Mouse (Mus musculus): ENCODE data around the gene Id1. TPM values are rescaled to one million over a fixed set of nuclear protein-coding genes. Genes with fewer than 3 reads are reported as not detected.

The Id1 gene
- total RNA-seq (2012; rRNA removed): 0.38 and 0.93 TPM in 2 replicates
- not detected in 2 replicates for total RNA-seq (2014; rRNA removed)
- polyA plus RNA-seq (2012; ENCODE audit: insufficient read length, low read depth): not detected in 2 replicates

DNA sequence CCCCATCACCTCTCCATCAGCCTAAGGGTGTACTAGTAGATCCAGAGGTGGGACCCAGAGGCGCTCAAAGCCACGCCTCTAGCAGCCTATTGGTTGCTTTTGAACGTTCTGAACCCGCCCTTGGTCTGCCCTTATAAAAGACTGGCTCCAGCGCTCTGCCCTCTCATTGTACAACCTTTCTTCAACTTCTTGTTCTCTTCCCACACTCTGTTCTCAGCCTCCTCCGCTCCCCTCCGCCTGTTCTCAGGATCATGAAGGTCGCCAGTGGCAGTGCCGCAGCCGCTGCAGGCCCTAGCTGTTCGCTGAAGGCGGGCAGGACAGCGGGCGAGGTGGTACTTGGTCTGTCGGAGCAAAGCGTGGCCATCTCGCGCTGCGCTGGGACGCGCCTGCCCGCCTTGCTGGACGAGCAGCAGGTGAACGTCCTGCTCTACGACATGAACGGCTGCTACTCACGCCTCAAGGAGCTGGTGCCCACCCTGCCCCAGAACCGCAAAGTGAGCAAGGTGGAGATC, at the start of gene Id1:
Gene Id1 (plus strand): TSS at position 162 of the 512 bp plus-strand sequence.
- in situ Hi-C loops (cut with MboI; ENCODE audit: low pct_ligation_motif_present, low pct_unique_long_range_greater_than_20kb, low sequenced_read_pairs): loop anchor here (5.0 kb wide), 1 partner anchor 34 kb away; no protein-coding TSS in a partner anchor
- no peak for DNase-seq (ENCODE audit: extremely low read depth)

DNA sequence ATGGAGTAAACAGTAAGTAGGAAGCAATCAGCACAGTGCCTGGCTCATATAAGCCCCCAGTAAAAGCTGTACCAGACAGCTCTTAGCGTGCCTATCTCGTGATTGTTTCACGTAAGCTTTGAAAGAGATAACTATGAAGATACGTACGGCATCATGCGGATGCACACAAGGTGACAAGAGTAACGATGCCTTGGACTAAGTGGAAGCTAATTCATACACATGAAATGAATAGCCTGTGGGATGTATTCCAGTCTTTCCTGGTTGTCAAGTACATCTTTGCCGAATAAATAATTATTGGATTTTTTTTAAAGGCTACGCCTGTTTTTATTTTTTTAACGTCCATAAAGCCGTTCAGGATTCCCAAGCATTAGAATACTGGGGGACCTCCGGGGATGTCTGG, 49.7 kb upstream of the Id1 start:
- no peak for DNase-seq (ENCODE audit: extremely low read depth)
- Histone ChIP-seq H3K79me2 (replicated peaks; ENCODE audit: control insufficient read depth, extremely low read depth, insufficient read depth, poor library complexity, severe bottlenecking) (no peaks in the 10 kb centered on the region), H3K9ac (ENCODE audit: insufficient read depth, low read depth) (no peak overlapping the region), H3K4me2 (ENCODE audit: insufficient read depth, low read depth, poor library complexity, severe bottlenecking) (no peak overlapping the region), H3K4me1 (ENCODE audit: control insufficient read depth in 1 of 2, insufficient read depth in 2 of 2) (no peaks in the 10 kb centered on the region), H3K27me3 (replicated peaks) (no peaks in the 10 kb centered on the region), H3K4me3 (replicated peaks in 1 of 3; ENCODE audit: low read depth in 2 of 3, low read length in 2 of 3, poor library complexity in 1 of 3) (no peak overlapping the region), H3K36me3 (replicated peaks in 1 of 2; ENCODE audit: control insufficient read depth in 1 of 2, insufficient read depth in 1 of 2, low read length in 1 of 2) (peaks cover 92 to 100% of the 10 kb centered on the region in 2 experiments), H3K9me3 (replicated peaks; ENCODE audit: low read length) (no peaks in the 10 kb centered on the region), H3K27ac (ENCODE audit: insufficient read depth, low read depth) (no peak overlapping the region)
- dilution Hi-C loops (cut with MboI; ENCODE audit: extremely low pct_ligation_motif_present, extremely low pct_unique_long_range_greater_than_20kb, low sequenced_read_pairs): no loop called here
- in situ Hi-C loops (cut with MboI; ENCODE audit: low pct_ligation_motif_present, low pct_unique_long_range_greater_than_20kb, low sequenced_read_pairs): no loop called here
- TF ChIP-seq GABPA (IDR thresholded peaks at IDR 0.05; ENCODE audit: insufficient replicate concordance, low read depth, low read length) (no peak), USF1 (IDR thresholded peaks at IDR 0.05; ENCODE audit: low read depth, low read length) (no peak), MAX (IDR thresholded peaks at IDR 0.05; ENCODE audit: low read length) (no peak), SIN3A (IDR thresholded peaks at IDR 0.05; ENCODE audit: low read length) (no peak), BHLHE40 (IDR thresholded peaks at IDR 0.05; ENCODE audit: low read depth, low read length) (no peak), NELFE (IDR thresholded peaks at IDR 0.05; ENCODE audit: low read depth, low read length) (no peak), MAZ (IDR thresholded peaks at IDR 0.05; ENCODE audit: low read depth, low read length) (no peak), ETS1 (conservative IDR thresholded peaks at IDR 0.05; ENCODE audit: low read depth, low read length) (no peak), JUND (conservative IDR thresholded peaks at IDR 0.05; ENCODE audit: low read depth, low read length) (no peak), CHD1 (IDR thresholded peaks at IDR 0.05; ENCODE audit: low read depth, low read length) (no peak), ZNF384 (IDR thresholded peaks at IDR 0.05; ENCODE audit: low read depth, low read length) (no peak), EP300 (IDR thresholded peaks at IDR 0.05; ENCODE audit: low read length) (no peak), TBP (conservative IDR thresholded peaks at IDR 0.05; ENCODE audit: low read depth, low read length) (no peak), USF2 (conservative IDR thresholded peaks at IDR 0.05; ENCODE audit: low read depth, low read length) (no peak)

More for the DNA sequence above, at the start of gene Id1:
- Histone ChIP-seq H3K9me3 (replicated peaks; ENCODE audit: low read length) (peaks cover 6% of the 10 kb centered on the region), H3K9ac (ENCODE audit: insufficient read depth, low read depth) (no peak within 1 kb of the TSS), H3K4me2 (ENCODE audit: insufficient read depth, low read depth, poor library complexity, severe bottlenecking) (peak within 1 kb of the TSS; percentile 79), H3K4me1 (ENCODE audit: control insufficient read depth in 1 of 2, insufficient read depth in 2 of 2) (peaks cover 0 to 10% of the 10 kb centered on the region in 2 experiments; a peak in 2 of 4 replicates), H3K27ac (ENCODE audit: insufficient read depth, low read depth) (no peak within 1 kb of the TSS), H3K36me3 (replicated peaks in 1 of 2; ENCODE audit: control insufficient read depth in 1 of 2, insufficient read depth in 1 of 2, low read length in 1 of 2) (no peaks in the 10 kb centered on the region), H3K4me3 (replicated peaks in 1 of 3; ENCODE audit: low read depth in 2 of 3, low read length in 2 of 3, poor library complexity in 1 of 3) (no peak within 1 kb of the TSS), H3K79me2 (replicated peaks; ENCODE audit: control insufficient read depth, extremely low read depth, insufficient read depth, poor library complexity, severe bottlenecking) (no peaks in the 10 kb centered on the region), H3K27me3 (replicated peaks) (peaks cover 66% of the 10 kb centered on the region)
- dilution Hi-C loops (cut with MboI; ENCODE audit: extremely low pct_ligation_motif_present, extremely low pct_unique_long_range_greater_than_20kb, low sequenced_read_pairs): no loop called here
- TF ChIP-seq RCOR1 (conservative IDR thresholded peaks at IDR 0.05; ENCODE audit: low read depth, low read length) (no peak), TBP (conservative IDR thresholded peaks at IDR 0.05; ENCODE audit: low read depth, low read length) (peak; percentile 70), ZKSCAN1 (IDR thresholded peaks at IDR 0.05; ENCODE audit: borderline replicate concordance, low read depth, low read length) (no peak), MYC (IDR thresholded peaks at IDR 0.05; ENCODE audit: low read depth, low read length) (no peak), MAZ (IDR thresholded peaks at IDR 0.05; ENCODE audit: low read depth, low read length) (no peak), RAD21 (IDR thresholded peaks at IDR 0.05; ENCODE audit: low read depth, low read length) (no peak), MAFK (IDR thresholded peaks at IDR 0.05; ENCODE audit: insufficient replicate concordance, low read length) (no peak), MXI1 (IDR thresholded peaks at IDR 0.05; ENCODE audit: low read depth, low read length) (no peak), POLR2A (IDR thresholded peaks at IDR 0.05; ENCODE audit: low read depth, low read length) (0 out of 2 replicates have a peak, but pooled peaks have one; percentile 28)
